In genomic region chr8:46204974-46205640, GRCm38 (mm10) we compare ENCODE assay signal across 19 mouse cellular contexts. TPM values are rescaled to one million over a fixed set of nuclear protein-coding genes. Genes with fewer than 3 reads are reported as not detected.
DNase-seq lines count a peak whose midpoint lies in the region; ATAC-seq and TF ChIP-seq lines count a peak whose summit lies in the region.
"Had no signal": no experiment of that assay in that cellular context is flagged by ENCODE, and none has a peak within 500 bp of the region (broad histone marks: within the 10 kb centered on the region; RNA-seq: fewer than 3 reads in every experiment).

No protein-coding gene starts in this region.

- H3K4me1 ChIP-seq in heart, postnatal 0 days (ENCODE audit: control insufficient read depth, insufficient read depth): 0 out of 2 replicates have a peak, but pooled peaks cover 6% of the 10 kb centered on the region
- peaks cover 0 to 9% of the 10 kb centered on the region in 2 experiments; a peak in 1 of 4 replicates for H3K4me1 ChIP-seq in ES-E14 (ENCODE audit: control insufficient read depth in 2 of 2, insufficient read depth in 2 of 2, low read length in 2 of 2, poor library complexity in 1 of 2)
- peaks cover 6% of the 10 kb centered on the region for H3K4me1 ChIP-seq in embryonic fibroblast, embryonic 13.5 days (ENCODE audit: control insufficient read depth, insufficient read depth, low read length)

- H3K9me3 ChIP-seq in heart, postnatal 0 days (replicated peaks; ENCODE audit: control insufficient read depth, low read length): no peaks in the 10 kb centered on the region
- H3K9me3 ChIP-seq in ES-E14 (ENCODE audit: control insufficient read depth, insufficient read depth, low read depth, low read length): no peaks in the 10 kb centered on the region
- H3K9me3 ChIP-seq: neural tube, embryonic 13.5 days had no signal

- H3K9ac ChIP-seq in heart, postnatal 0 days (replicated peaks; ENCODE audit: low read depth, low read length): no peak overlapping the region
- no peak overlapping the region for H3K9ac ChIP-seq in ES-E14 (ENCODE audit: insufficient read depth, low read depth, low read length, poor library complexity, severe bottlenecking)
- H3K9ac ChIP-seq: hindbrain, embryonic 14.5 days; neural tube, embryonic 13.5 days had no signal

- no peak overlapping the region for H3K4me3 ChIP-seq in heart, postnatal 0 days (ENCODE audit: low read depth, low read length)
- no peak overlapping the region for H3K4me3 ChIP-seq in ES-E14 (ENCODE audit: insufficient read depth in 1 of 2, low read depth in 1 of 2, low read length in 2 of 2, poor library complexity in 1 of 2, severe bottlenecking in 1 of 2)
- no peak overlapping the region for H3K4me3 ChIP-seq in embryonic fibroblast, embryonic 13.5 days (ENCODE audit: insufficient read depth, low read length)
- H3K4me3 ChIP-seq: neural tube, embryonic 13.5 days had no signal

- TF ChIP-seq POLR2A in embryonic fibroblast, embryonic 13.5 days (IDR thresholded peaks at IDR 0.05; ENCODE audit: low read depth, low read length): peak; percentile 29

- H3K27ac ChIP-seq in heart, postnatal 0 days (ENCODE audit: low read depth): peak overlapping the region; percentile 27
- H3K27ac ChIP-seq in ES-E14 (ENCODE audit: insufficient read depth, low read depth, low read length, poor library complexity, severe bottlenecking): peak overlapping the region; percentile 54; the same call in 1 of the 2 replicates
- H3K27ac ChIP-seq in embryonic fibroblast, embryonic 13.5 days (ENCODE audit: insufficient read depth, low read length): 0 out of 2 replicates have a peak overlapping the region, but pooled peaks have one; percentile 2
- H3K27ac ChIP-seq: hindbrain, embryonic 14.5 days; neural tube, embryonic 13.5 days had no signal

- peaks cover 51% of the 10 kb centered on the region for H3K36me3 ChIP-seq in heart, postnatal 0 days (replicated peaks; ENCODE audit: control insufficient read depth, insufficient read depth, low read length)
- H3K36me3 ChIP-seq in ES-E14 (ENCODE audit: control insufficient read depth, insufficient read depth, low read length, poor library complexity, severe bottlenecking): peaks cover 26% of the 10 kb centered on the region

- no peak for TF ChIP-seq CTCF in heart, postnatal 0 days (IDR thresholded peaks at IDR 0.05; ENCODE audit: low read depth)
- TF ChIP-seq CTCF in embryonic fibroblast, embryonic 13.5 days (IDR thresholded peaks at IDR 0.05; ENCODE audit: borderline replicate concordance, insufficient read depth, low read length): no peak

- no peak for ATAC-seq in heart, postnatal 0 days (ENCODE audit: insufficient read depth, low read depth)
- no peak for ATAC-seq in frontal cortex, adult (ENCODE audit: low TSS enrichment)
- ATAC-seq: CD4-positive, CD25-positive, alpha-beta regulatory T cell, adult 4 months; intestine, postnatal 0 days; Patski had no signal

- no peaks in the 10 kb centered on the region for H3K27me3 ChIP-seq in heart, postnatal 0 days (ENCODE audit: control insufficient read depth, insufficient read depth, low read length)
- H3K27me3 ChIP-seq: neural tube, embryonic 13.5 days; Patski had no signal

- TF ChIP-seq EP300 in heart, postnatal 0 days (IDR thresholded peaks at IDR 0.05; ENCODE audit: low read depth): no peak

- in situ Hi-C loops in ES-E14 (cut with MboI; ENCODE audit: low sequenced_read_pairs in 2 of 2, unreplicated experiment in 2 of 2): no loop called here

- no peak for DNase-seq in heart, postnatal 0 days (ENCODE audit: low spot score)
- DNase-seq in heart, adult 18-20 months: no peak
- DNase-seq in ES-E14 (ENCODE audit: low read depth, low spot score) (no peak), R1 (ENCODE audit: low read depth, low spot score) (peak; percentile 59)
- DNase-seq in thymus, postnatal 25 days: no peak
- DNase-seq in adrenal gland, postnatal 25 days: no peak
- DNase-seq: adrenal gland, adult 2 months; cerebellum, adult 8-10 months; gastrocnemius, postnatal 36 days; kidney, postnatal 36 days; thymus, postnatal 14 days had no signal

- H3K4me2 ChIP-seq in heart, postnatal 0 days (ENCODE audit: low read depth, low read length): no peak overlapping the region
- H3K4me2 ChIP-seq: hindbrain, embryonic 14.5 days; liver, embryonic 11.5 days; neural tube, embryonic 13.5 days had no signal

- WGBS in heart, postnatal 0 days: 69% methylated on average over 9 of the region's 9 CpGs

TF ChIP-seq in ES-E14, 5 proteins besides CTCF, POLR2A, EP300 and RAD21:
- TF ChIP-seq ZC3H11A (IDR thresholded peaks at IDR 0.05; ENCODE audit: borderline replicate concordance, low read depth, low read length) (no peak), HCFC1 (IDR thresholded peaks at IDR 0.05; ENCODE audit: borderline replicate concordance, insufficient read depth, low read length) (no peak), MAFK (IDR thresholded peaks at IDR 0.05; ENCODE audit: insufficient read depth, low read depth, low read length) (no peak), ZNF384 (IDR thresholded peaks at IDR 0.05; ENCODE audit: low read depth, low read length) (no peak), CHD2 (IDR thresholded peaks at IDR 0.05; ENCODE audit: low read depth, low read length) (no peak)

RNA-seq across cellular contexts. Expression of gene Slc25a4, which starts 6.0 kb away (rescaled TPM):
- total RNA-seq in heart, postnatal 0 days (2014; rRNA removed; ENCODE audit: low replicate concordance): 6,222 and 7,450 TPM in 2 replicates
- 6,522 and 6,528 TPM in 2 replicates for polyA plus RNA-seq in heart, postnatal 0 days (2015; fragmentation: Nextera tagmentation; extraction: Ambion mirVana)
- total RNA-seq in heart, adult 18-20 months (2021): 1,000 to 10,000 TPM; 4,817 to 5,383 TPM
- 168 and 284 TPM in 2 replicates for total RNA-seq in ES-E14 (2012; rRNA removed)
- 302 and 337 TPM in 2 replicates for polyA plus RNA-seq in embryonic fibroblast, embryonic 13.5 days (2011; ENCODE audit: insufficient read length, low read depth, missing spikeins)
- total RNA-seq in adrenal gland, postnatal 25 days (2021): 134 and 159 TPM in 2 replicates

RNA-seq across cellular contexts. Expression of gene Snx25, which starts 53.1 kb away (rescaled TPM):
- total RNA-seq in heart, postnatal 0 days (2014; rRNA removed; ENCODE audit: low replicate concordance): 14.7 and 28.0 TPM in 2 replicates
- polyA plus RNA-seq in heart, postnatal 0 days (2015; fragmentation: Nextera tagmentation; extraction: Ambion mirVana): 2.4 and 4.0 TPM in 2 replicates
- 1 to 10 TPM; 8.1 to 8.3 TPM for total RNA-seq in heart, adult 18-20 months (2021)
- total RNA-seq in ES-E14 (2012; rRNA removed): 8.1 and 10.3 TPM in 2 replicates
- 20.2 and 23.5 TPM in 2 replicates for polyA plus RNA-seq in embryonic fibroblast, embryonic 13.5 days (2011; ENCODE audit: insufficient read length, low read depth, missing spikeins)
- total RNA-seq in adrenal gland, postnatal 25 days (2021): 17.3 and 17.9 TPM in 2 replicates

RNA-seq across cellular contexts. Expression of gene Cfap97, which starts 53.5 kb away (rescaled TPM):
- total RNA-seq in heart, postnatal 0 days (2014; rRNA removed; ENCODE audit: low replicate concordance): 13.7 and 14.8 TPM in 2 replicates
- polyA plus RNA-seq in heart, postnatal 0 days (2015; fragmentation: Nextera tagmentation; extraction: Ambion mirVana): 22.0 and 22.4 TPM in 2 replicates
- 10 to 100 TPM; 11.3 to 13.4 TPM for total RNA-seq in heart, adult 18-20 months (2021)
- total RNA-seq in ES-E14 (2012; rRNA removed): 5.7 and 7.4 TPM in 2 replicates
- polyA plus RNA-seq in embryonic fibroblast, embryonic 13.5 days (2011; ENCODE audit: insufficient read length, low read depth, missing spikeins): 17.3 and 19.7 TPM in 2 replicates
- total RNA-seq in adrenal gland, postnatal 25 days (2021): 21.2 and 24.4 TPM in 2 replicates

Comparison
In these comparisons a context has a peak if more than half of its experiments do, and no peak if none do; other contexts are left out.
1. H3K27ac ChIP-seq: peak in every context shown above with its lines; median percentile 54 in ES-E14; 27 in heart, postnatal 0 days; 2 in embryonic fibroblast, embryonic 13.5 days.
2. RNA of gene Slc25a4, which starts 6.0 kb away (total RNA-seq): 6,222 to 7,450 TPM in heart, postnatal 0 days and 4,817 to 5,383 TPM in heart, adult 18-20 months; 168 to 284 TPM in ES-E14 and 134 to 159 TPM in adrenal gland, postnatal 25 days; every median in the first group is over 10 times any median in the second.